Mouse (Mus musculus) small intestine, adult 2 months (tissue): Measurements from ENCODE around the gene Rnaset2a.
"Not testable (repeated sequence)": the region's sequence is repeated elsewhere in the genome, so short reads cannot be mapped to it uniquely, and the experiment has no call there.

ENCODE experiments used
- CTCF ChIP-seq: fragments of 200-500 bp; IDR thresholded peaks from 2 replicates; pipeline ENCODE4 v1.5.1; 2012; ENCODE audit warnings: low read depth, mild to moderate bottlenecking, control low read depth, inconsistent platforms, low read length, moderate library complexity, mixed read lengths; ENCODE audit not compliant: insufficient replicate concordance, insufficient read length; ENCODE audit errors: extremely low read depth
- POLR2A ChIP-seq: fragments of 200-500 bp; IDR thresholded peaks from 2 replicates; pipeline ENCODE4 v1.6.1; 2012; ENCODE audit warnings: low read depth, mild to moderate bottlenecking, control low read depth, inconsistent platforms, low read length, moderate library complexity

GRCm38 (mm10) chr17:8147439-8148316 lies at the start of gene Rnaset2a, which contains the start of gene Gm49673:
- TF ChIP-seq CTCF, POLR2A: not testable (repeated sequence)
